Mouse (Mus musculus) ZHBTc4 (cell line): ENCODE data around the gene Parp16.
"Not testable (repeated sequence)": the region's sequence is repeated elsewhere in the genome, so short reads cannot be mapped to it uniquely, and the experiment has no call there.

Source experiments
- DNase-seq: peaks from one replicate; pipeline ENCODE4 v3.0.0-alpha.2; 2011; ENCODE audit warnings: low read depth, low spot score

The Parp16 gene

DNA sequence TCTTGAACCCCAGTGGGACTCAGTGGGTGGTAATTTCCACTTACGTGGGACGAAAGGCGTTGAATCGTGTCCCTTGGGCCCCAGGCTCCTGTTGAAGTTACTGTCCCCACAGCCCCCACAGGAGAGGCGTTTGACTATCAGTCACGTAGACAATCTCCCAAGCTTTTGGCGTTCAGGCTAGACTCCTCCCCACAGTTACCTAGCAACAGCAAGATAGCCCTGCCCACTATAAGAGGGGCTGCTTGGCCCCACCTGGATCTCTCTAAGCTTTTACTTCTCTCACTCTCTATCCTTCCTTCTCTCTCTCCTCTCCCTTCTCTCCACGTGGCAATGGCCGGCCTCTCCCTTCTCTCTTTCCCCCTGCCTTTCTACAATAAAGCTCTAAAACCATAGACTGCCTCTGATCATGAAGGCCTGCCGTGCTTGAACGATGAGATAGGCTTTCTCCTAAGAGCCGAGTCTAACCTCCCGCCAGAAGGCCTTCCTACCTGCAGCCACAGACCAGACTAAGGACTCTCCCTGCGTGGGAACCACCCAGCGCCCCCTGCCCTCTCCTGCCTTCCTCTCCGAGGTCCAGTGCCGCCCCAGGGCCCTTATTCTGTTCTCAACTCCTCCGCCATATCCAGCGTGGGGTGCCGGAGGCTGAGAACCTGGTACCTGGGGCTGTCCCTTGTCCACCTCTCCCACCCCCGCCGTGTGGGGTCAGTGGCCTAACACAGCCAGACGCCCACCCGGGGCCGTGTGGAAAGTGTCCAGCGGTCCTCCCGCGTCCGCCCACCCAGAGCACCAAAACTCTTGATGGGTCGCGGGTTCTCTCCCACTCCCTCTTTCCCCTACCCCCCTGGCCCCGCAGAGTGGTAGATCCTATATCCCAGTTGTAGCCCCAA is 13.4 kb downstream of the Parp16 start:
- DNase-seq: peak; percentile 70

- no peak for DNase-seq
Observed at GRCm38 (mm10) chr9:65211598-65211997, 16.4 kb downstream of the Parp16 start.

DNA sequence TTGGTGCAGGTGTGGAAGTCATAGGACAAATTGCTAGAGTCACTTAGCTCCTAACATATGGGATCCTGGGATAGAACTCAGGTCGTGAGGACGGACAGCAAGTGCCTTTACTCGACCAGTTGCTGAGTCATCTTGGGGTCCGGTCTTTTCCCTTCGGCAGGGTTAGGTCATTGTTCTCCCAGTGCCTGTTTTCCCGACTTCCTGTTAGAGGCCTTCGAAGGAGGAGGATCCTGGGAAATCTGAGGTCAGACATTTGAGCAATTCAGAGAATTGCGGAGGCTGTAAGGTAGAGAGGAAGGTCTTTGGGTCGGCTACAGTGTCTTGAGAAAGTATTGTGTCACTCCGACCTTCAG is 19.2 kb downstream of the Parp16 start:
- DNase-seq: peak; percentile 90

DNA sequence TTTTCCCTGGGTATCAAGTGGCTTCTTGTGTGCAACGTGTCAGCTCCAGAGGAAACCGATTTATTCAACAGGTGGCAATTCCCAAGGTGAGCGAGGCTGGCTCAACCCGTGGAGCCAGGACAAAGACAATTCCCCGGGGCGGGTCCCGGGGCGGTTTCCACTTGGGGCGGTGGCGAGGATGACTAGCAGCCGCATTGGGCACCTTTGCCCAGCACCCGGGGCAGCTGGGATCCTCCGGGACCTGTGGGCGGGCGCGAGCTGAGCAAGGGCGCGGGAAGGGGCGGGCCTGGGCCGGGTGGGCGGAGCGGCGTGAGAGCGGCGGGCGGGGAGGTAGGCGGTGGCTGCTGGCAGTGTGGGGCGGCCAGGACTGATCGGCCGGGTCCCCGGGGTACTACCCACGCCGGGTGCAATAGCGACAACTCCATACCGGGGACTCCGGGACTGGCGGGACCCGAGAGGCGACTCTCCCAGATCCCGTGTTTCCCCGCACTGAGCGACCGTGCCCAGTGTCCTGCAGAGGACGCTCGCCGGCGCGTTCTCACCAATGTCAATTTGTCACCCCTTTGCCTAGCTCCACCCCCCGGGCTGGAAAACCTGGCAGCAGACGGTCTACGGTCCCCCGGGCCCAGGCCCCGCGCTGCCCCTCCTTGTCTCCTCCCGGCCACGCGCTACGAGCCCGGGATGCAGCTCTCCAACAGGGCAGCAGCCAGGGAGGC is 19.8 kb downstream of the Parp16 start:
- DNase-seq: peak; percentile 94

GRCm38 (mm10) chr9:65215494-65216126 is 20.5 kb downstream of the Parp16 start:
- DNase-seq: no peak

DNA sequence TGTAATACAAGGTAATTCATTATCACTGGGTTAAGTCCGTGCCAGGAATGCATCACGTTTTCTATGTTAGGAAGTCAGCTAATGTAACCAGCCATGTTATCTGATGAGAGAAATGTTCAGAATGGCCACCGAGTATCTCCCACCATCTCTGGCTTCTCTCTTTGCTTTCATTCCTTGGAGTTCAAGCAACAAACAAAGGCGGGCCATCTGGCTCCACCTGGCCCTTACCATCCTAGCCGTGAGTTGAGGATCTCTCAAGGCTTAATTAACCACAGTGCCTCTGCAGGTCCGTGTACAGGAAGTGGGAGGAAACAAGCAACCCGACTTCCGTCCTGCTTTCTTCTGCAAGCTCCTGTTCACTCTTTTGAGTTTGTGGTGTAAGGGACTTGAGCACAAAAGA is 21.8 kb downstream of the Parp16 start:
- no peak for DNase-seq

DNA sequence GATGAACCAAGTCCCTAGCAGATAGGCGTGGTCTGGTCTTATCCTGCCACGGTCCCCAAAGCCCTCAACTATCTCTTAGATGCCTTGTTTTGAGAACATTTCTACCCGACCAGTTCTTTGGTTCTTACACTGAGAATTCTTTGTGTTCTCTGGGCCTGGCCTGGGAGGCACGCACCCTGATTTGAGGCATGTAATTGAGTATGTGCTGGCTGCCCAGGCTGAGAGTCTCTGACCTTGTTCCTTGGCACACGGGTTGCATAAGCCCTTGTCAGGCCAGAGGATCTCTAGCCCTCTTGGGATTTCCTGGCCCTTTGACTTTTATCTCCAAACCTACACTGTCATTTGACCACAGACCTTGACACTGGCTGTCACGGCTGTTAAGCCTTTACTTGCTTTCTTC is 22.5 kb downstream of the Parp16 start:
- DNase-seq: no peak

DNA sequence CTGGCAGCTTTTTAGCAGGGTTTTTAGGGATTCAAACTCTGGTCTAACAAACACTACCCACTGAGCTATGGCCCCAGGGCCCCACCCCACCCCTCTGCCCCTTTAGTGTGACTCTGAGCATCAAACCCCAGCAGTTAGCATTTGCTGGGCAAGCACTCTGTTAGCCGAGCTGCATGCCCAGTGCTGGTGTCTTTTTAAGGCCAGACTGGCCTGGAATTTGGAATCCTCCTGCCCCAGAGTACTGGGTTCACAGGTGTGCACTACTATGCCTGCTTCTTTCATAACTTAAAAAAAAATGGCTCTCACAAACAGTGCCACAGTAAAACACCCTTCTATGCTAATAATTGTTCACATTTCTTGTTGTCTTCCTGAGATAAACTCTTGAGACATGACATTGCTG is 23.8 kb downstream of the Parp16 start:
- no peak for DNase-seq

DNA sequence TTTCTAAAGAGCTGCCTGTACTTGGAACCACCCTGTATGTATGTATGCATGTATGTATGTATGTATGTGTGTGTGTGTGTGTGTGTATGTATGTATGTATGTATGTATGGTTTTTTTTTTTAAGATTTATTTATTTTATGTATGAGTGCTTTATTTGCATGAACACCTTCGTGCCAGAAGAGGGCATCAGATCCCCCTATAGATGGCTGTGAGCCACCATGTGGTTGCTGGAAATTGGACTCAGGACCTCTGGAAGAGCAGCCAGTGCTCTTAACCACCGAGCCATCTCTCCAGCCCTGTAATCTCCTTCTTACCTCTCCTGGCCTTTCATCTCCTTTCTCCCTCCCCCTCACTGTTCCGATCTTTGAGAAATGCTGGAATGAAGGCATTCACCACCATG is 25.2 kb downstream of the Parp16 start:
- DNase-seq: not testable (repeated sequence)

GRCm38 (mm10) chr9:65223927-65224326 is 28.8 kb downstream of the Parp16 start:
- no peak for DNase-seq

DNA sequence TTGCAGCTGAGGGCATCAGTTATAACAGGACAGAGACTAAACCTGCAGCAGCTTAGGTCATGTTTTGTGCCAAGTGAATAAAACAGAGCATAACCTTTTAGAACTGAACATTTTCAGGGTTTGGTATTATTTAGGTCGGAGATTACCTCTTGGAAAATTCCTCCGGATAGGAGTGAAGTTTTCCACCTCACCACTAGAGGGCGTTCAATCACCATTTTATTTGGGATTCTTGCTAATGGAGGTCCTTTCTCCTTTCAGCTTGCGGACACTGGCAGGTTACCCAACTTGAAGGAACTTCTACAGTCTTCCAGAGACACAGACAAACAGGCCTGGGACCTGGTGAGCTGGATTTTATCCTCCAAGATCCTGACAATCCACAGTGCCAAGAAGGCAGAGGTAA is 30.6 kb downstream of the Parp16 start:
- DNase-seq: peak; percentile 69

- no peak for DNase-seq
Observed at GRCm38 (mm10) chr9:65230250-65230649, 35.1 kb downstream of the Parp16 start.

- no peak for DNase-seq
Observed at GRCm38 (mm10) chr9:65231284-65231683, 36.1 kb downstream of the Parp16 start.

DNA sequence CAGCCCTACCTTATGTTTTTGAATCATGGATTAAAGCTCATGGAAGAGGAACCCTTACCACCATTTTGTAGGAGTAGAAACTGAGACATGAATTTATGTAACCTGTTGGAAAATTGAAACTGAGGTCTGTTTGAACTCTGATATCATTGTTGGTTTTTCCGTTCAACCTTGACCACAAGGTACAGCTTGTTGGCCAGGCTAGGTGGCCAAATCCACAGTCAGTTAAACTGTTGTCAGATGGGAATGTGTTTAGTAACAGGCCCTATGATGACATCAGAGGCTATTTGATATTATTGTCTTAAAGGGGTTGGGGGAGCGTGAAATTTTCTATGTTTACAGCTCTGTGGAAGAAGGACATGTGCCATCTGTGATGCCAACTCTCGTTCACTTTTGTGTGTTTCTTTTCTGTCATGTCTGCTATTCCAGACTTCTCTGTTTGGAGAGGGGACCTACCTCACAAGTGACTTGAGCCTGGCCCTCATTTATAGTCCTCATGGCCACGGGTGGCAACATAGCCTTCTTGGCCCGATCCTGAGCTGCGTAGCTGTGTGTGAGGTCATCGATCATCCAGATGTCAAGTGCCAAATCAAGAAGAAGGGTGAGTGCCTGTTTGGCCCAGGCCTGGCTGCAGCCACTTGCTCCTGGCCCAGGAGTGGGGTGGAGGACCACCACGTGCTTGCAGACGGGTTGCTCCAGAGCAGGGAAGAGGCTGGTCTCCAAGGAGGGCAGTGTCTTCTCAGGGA is 38.3 kb downstream of the Parp16 start:
- DNase-seq: no peak

GRCm38 (mm10) chr9:65234734-65235133 is 39.6 kb downstream of the Parp16 start:
- no peak for DNase-seq

DNA sequence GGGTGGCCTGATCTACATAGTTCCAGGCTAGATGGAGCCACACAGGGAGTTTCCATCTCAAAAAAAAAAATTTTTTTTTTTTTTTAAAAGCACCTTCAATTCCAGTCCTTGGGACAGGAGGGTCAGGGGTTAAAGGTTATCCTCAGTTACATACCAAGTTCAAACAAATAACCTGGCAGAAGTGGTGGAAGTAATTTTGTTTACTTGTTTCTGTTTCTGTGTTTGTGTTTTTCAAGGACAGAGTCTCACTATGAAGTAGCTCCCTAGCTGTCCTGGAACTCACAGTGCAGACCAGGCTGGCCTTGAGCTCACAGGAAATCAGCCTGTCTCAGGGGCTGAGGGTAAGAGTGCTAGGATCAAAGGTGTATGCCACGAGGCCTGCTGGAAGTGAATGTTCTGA is 40.4 kb downstream of the Parp16 start:
- DNase-seq: no peak

GRCm38 (mm10) chr9:65237616-65238015 is 42.5 kb downstream of the Parp16 start:
- no peak for DNase-seq

GRCm38 (mm10) chr9:65238191-65238760 is 43.1 kb downstream of the Parp16 start:
- DNase-seq: no peak

DNA sequence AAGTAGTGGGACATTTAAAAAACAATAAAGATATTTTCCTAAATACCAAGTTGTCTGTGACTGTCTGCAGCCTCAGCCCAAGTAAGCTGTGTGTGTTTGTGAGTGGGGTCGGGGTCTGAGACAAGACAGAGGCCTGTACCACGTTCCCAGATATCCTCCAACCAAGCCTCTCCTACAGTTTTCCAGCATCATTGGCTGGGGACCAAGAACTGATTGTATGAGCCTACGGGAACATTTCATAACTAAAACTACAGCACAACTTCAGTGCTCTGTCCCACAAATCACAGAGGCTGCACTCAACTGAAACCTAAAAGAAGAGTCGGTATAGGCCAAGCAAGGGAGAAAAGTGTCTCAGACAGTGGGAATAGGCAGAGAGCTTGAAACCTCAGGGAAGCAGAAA is 44.0 kb downstream of the Parp16 start:
- DNase-seq: no peak

DNA sequence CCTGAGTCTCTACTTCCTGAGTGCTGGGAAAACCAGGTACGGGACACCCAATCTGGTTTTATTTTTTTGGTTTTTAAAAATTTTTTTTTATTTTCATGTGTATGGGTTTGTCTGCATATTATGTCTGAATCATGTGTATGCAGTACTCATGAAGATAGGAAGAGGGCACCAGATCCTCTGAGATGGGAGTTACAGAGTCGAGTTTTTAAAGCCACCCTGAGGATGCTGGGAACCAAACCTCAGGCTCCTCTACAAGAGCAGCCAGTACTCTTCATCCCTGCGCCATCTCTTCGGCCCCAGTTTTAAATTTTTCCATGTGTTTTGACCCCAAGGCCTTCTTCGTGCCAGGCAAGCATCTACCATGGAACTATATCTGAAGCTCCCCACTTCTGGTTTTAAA is 44.6 kb downstream of the Parp16 start:
- peak; percentile 68 for DNase-seq

DNA sequence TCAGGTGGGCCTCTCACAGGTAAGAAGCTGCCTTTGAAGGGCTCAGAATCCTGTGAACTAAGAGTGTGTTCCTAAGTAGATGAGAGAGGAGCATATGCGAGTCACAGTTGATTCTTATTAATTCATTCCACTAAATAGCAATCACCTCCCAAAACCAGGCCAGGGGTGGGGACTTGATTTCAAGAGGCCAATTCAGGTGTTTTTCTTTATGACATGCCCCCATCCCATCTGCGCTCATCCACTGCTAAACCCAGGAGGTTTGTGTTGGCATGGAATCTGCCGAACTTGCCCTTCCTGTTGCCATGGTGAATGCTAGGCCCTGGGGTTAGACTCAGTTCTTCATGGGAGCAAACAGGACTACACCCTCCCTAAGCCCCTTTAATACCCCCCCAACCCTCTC is 45.4 kb downstream of the Parp16 start:
- DNase-seq: no peak

DNA sequence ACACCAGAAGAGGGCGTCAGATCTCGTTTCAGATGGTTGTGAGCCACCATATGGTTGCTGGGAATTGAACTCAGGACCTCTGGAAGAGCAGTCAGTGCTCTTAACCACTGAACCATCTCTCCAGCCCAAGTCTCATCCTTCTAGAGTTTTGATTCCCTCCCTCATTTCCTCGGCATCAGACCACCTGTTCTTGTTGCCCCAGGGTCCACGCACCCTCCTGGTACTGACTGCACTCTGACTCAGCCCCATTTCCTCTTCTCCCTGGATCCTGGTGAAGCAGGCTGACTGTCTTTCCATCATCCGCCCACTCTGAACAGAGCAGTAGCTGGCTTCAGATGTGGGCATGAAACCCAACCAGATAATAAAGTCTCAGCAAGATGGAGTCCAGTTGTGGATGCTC is 46.8 kb downstream of the Parp16 start:
- no peak for DNase-seq
